Mouse (Mus musculus) CH12.LX (cell line): ENCODE measurements at regions not wholly inside any gene's neighbourhood (a gene's known extent, or its start where the extent isn't known, plus 50 kb on each side); places are given as distances from the start of the nearest gene placed in this dataset.

Experiments
- DNase-seq: peaks from one replicate; pipeline ENCODE4 v3.0.0-alpha.2; 2013; ENCODE audit errors: extremely low read depth
- H3K27ac ChIP-seq: 2 replicates; pipeline ENCODE4 v1.5.1; 2012; ENCODE audit warnings: low read depth, mild to moderate bottlenecking, control low read depth, moderate library complexity; ENCODE audit not compliant: insufficient read depth
- H3K27me3 ChIP-seq: replicated peaks from 2 replicates; pipeline ENCODE3; 2012; ENCODE audit warnings: inconsistent platforms
- H3K36me3 ChIP-seq, 2 experiments: replicated peaks in 1 of 2; 2 replicates each; pipeline versions ENCODE3 to v1.6.1; 2012; ENCODE audit warnings: inconsistent platforms in 1 of 2, low read length in 1 of 2, mild to moderate bottlenecking in 1 of 2, mixed read lengths in 1 of 2, moderate library complexity in 1 of 2; ENCODE audit not compliant: control insufficient read depth in 1 of 2, insufficient read depth in 1 of 2
- H3K4me1 ChIP-seq, 2 experiments: 2 replicates each; pipeline ENCODE4 v1.6.1; 2012; ENCODE audit warnings: inconsistent platforms in 1 of 2, moderate library complexity in 1 of 2; ENCODE audit not compliant: insufficient read depth in 2 of 2, control insufficient read depth in 1 of 2
- H3K4me2 ChIP-seq: 2 replicates; pipeline ENCODE4 v1.6.1; 2012; ENCODE audit warnings: low read depth, mild to moderate bottlenecking, control low read depth; ENCODE audit not compliant: poor library complexity, insufficient read depth, severe bottlenecking
- H3K4me3 ChIP-seq, 3 experiments: fragments of 150-350 bp in 1 of 3; sonication (generic) in 1 of 3; replicated peaks in 1 of 3; 2 replicates each; pipeline versions ENCODE3 to v1.5.1; 2011 to 2012; ENCODE audit warnings: low read depth in 2 of 3, low read length in 2 of 3, mild to moderate bottlenecking in 2 of 3, moderate library complexity in 2 of 3, control low read depth in 1 of 3, improper control_type of control experiment in 1 of 3, inconsistent platforms in 1 of 3, mixed read lengths in 1 of 3; ENCODE audit not compliant: poor library complexity in 1 of 3
- H3K79me2 ChIP-seq: replicated peaks from 2 replicates; pipeline ENCODE4 v1.6.1; 2012; ENCODE audit warnings: mild to moderate bottlenecking, moderate library complexity; ENCODE audit not compliant: control insufficient read depth, poor library complexity, insufficient read depth, severe bottlenecking; ENCODE audit errors: extremely low read depth
- H3K9ac ChIP-seq: 2 replicates; pipeline ENCODE4 v1.6.1; 2012; ENCODE audit warnings: low read depth, mild to moderate bottlenecking, control low read depth, moderate library complexity; ENCODE audit not compliant: insufficient read depth
- H3K9me3 ChIP-seq: replicated peaks from 2 replicates; pipeline ENCODE3; 2012; ENCODE audit warnings: low read length, inconsistent platforms, mixed read lengths
- CHD1 ChIP-seq: IDR thresholded peaks from 2 replicates; pipeline ENCODE4 v1.6.1; 2012; ENCODE audit warnings: low read depth, low read length, improper control_type of control experiment, inconsistent platforms
- CHD2 ChIP-seq: IDR thresholded peaks from 2 replicates; pipeline ENCODE4 v1.6.1; 2011; ENCODE audit warnings: low read length, improper control_type of control experiment
- CTCF ChIP-seq, 2 experiments: IDR thresholded peaks in 1 of 2; conservative IDR thresholded peaks in 1 of 2; 2 replicates each; pipeline ENCODE4 v1.5.1; 2011 to 2012; ENCODE audit warnings: low read depth in 2 of 2, low read length in 2 of 2, improper control_type of control experiment in 1 of 2, inconsistent platforms in 1 of 2, mild to moderate bottlenecking in 1 of 2, moderate library complexity in 1 of 2
- ELF1 ChIP-seq: IDR thresholded peaks from 2 replicates; pipeline ENCODE4 v1.6.1; 2014; ENCODE audit warnings: low read depth, mild to moderate bottlenecking, inconsistent platforms, low read length, improper control_type of control experiment
- EP300 ChIP-seq: IDR thresholded peaks from 2 replicates; pipeline ENCODE4 v1.6.1; 2011; ENCODE audit warnings: low read length, improper control_type of control experiment
- GABPA ChIP-seq: IDR thresholded peaks from 2 replicates; pipeline ENCODE4 v1.6.1; 2012; ENCODE audit warnings: low read depth, low read length, improper control_type of control experiment, inconsistent platforms; ENCODE audit not compliant: insufficient replicate concordance
- HCFC1 ChIP-seq: IDR thresholded peaks from 2 replicates; pipeline ENCODE4 v1.6.1; 2012; ENCODE audit warnings: low read depth, mild to moderate bottlenecking, inconsistent platforms, low read length, improper control_type of control experiment
- IRF4 ChIP-seq: IDR thresholded peaks from 2 replicates; pipeline ENCODE4 v1.6.1; 2014; ENCODE audit warnings: low read depth, mild to moderate bottlenecking, inconsistent platforms, low read length, improper control_type of control experiment
- JUN ChIP-seq: IDR thresholded peaks from 2 replicates; pipeline ENCODE4 v1.6.1; 2011; ENCODE audit warnings: low read depth, mild to moderate bottlenecking, low read length, improper control_type of control experiment, moderate library complexity; ENCODE audit not compliant: insufficient read depth
- JUND ChIP-seq: conservative IDR thresholded peaks from 2 replicates; pipeline ENCODE4 v1.6.1; 2011; ENCODE audit warnings: low read depth, low read length, improper control_type of control experiment
- KAT2A ChIP-seq: IDR thresholded peaks from 2 replicates; pipeline ENCODE4 v1.6.1; 2012; ENCODE audit warnings: low read length, improper control_type of control experiment, inconsistent platforms; ENCODE audit not compliant: insufficient replicate concordance
- MAFK ChIP-seq: IDR thresholded peaks from 2 replicates; pipeline ENCODE4 v1.6.1; 2011; ENCODE audit warnings: low read length, improper control_type of control experiment; ENCODE audit not compliant: insufficient replicate concordance
- MAZ ChIP-seq: IDR thresholded peaks from 2 replicates; pipeline ENCODE4 v1.6.1; 2012; ENCODE audit warnings: low read depth, mild to moderate bottlenecking, inconsistent platforms, low read length, improper control_type of control experiment, moderate library complexity
- MEF2A ChIP-seq: IDR thresholded peaks from 2 replicates; pipeline ENCODE4 v1.6.1; 2014; ENCODE audit warnings: low read depth, mild to moderate bottlenecking, inconsistent platforms, low read length, improper control_type of control experiment, borderline replicate concordance
- MXI1 ChIP-seq: IDR thresholded peaks from 2 replicates; pipeline ENCODE4 v1.6.1; 2011; ENCODE audit warnings: mild to moderate bottlenecking, low read depth, low read length, improper control_type of control experiment
- MYC ChIP-seq: IDR thresholded peaks from 2 replicates; pipeline ENCODE4 v1.6.1; 2011; ENCODE audit warnings: low read depth, mild to moderate bottlenecking, improper control_type of control experiment, low read length
- PAX5 ChIP-seq: IDR thresholded peaks from 2 replicates; pipeline ENCODE4 v1.6.1; 2012; ENCODE audit warnings: low read length, inconsistent platforms, mixed read lengths
- POLR2AphosphoS2 ChIP-seq: IDR thresholded peaks from 2 replicates; pipeline ENCODE4 v1.6.1; 2011; ENCODE audit warnings: low read depth, low read length, improper control_type of control experiment
- SIN3A ChIP-seq: IDR thresholded peaks from 2 replicates; pipeline ENCODE4 v1.6.1; 2012; ENCODE audit warnings: low read length, improper control_type of control experiment, inconsistent platforms
- SMC3 ChIP-seq: IDR thresholded peaks from 2 replicates; pipeline ENCODE4 v1.6.1; 2011; ENCODE audit warnings: low read depth, low read length, improper control_type of control experiment
- UBTF ChIP-seq: IDR thresholded peaks from 2 replicates; pipeline ENCODE4 v1.6.1; 2012; ENCODE audit warnings: low read depth, mild to moderate bottlenecking, inconsistent platforms, low read length, improper control_type of control experiment, moderate library complexity
- USF1 ChIP-seq: IDR thresholded peaks from 2 replicates; pipeline ENCODE4 v1.6.1; 2014; ENCODE audit warnings: low read depth, mild to moderate bottlenecking, inconsistent platforms, low read length, improper control_type of control experiment
- ZNF384 ChIP-seq: IDR thresholded peaks from 2 replicates; pipeline ENCODE4 v1.6.1; 2012; ENCODE audit warnings: low read depth, low read length, improper control_type of control experiment, inconsistent platforms
- dilution Hi-C: fragments of 300-500 bp; cut with MboI; formaldehyde crosslinking; loops from 2 replicates; pipeline ENCODE4 v1.14.3; 2020; ENCODE audit warnings: low sequenced_read_pairs; ENCODE audit not compliant: extremely low pct_unique_long_range_greater_than_20kb, extremely low pct_ligation_motif_present
- in situ Hi-C: fragments of 300-500 bp; cut with MboI; formaldehyde crosslinking; loops from 3 replicates; pipeline ENCODE4 v1.14.3; 2019; ENCODE audit warnings: low sequenced_read_pairs, low pct_ligation_motif_present, low pct_unique_long_range_greater_than_20kb, mixed read lengths

- dilution Hi-C loops (no loop called here), in situ Hi-C loops (no loop called here)
- peaks cover 0 to 36% of the 10 kb centered on the region in 2 experiments; a peak in 2 of 4 replicates for H3K4me1 ChIP-seq
- no peak for DNase-seq
- TF ChIP-seq MAZ (no peak), SIN3A (no peak), POLR2AphosphoS2 (no peak), IRF4 (no peak), HCFC1 (no peak), MAFK (no peak), CHD2 (no peak), CTCF (conservative IDR thresholded peaks at IDR 0.05 in 1 of 2, IDR thresholded peaks at IDR 0.05 in 1 of 2; ENCODE audit: low read depth in 2 of 2, low read length in 2 of 2) (no peak), PAX5 (no peak), SMC3 (no peak), EP300 (no peak), CHD1 (no peak), UBTF (no peak), ZNF384 (no peak), GABPA (no peak), ELF1 (no peak)
- H3K27me3 ChIP-seq, result peaks cover 2% of the 10 kb centered on the region
- no peak overlapping the region for H3K4me2 ChIP-seq
- H3K79me2 ChIP-seq, result no peaks in the 10 kb centered on the region
- no peaks in the 10 kb centered on the region for H3K36me3 ChIP-seq
- no peak overlapping the region for H3K9ac ChIP-seq
- no peak overlapping the region for H3K27ac ChIP-seq
- peaks cover 4% of the 10 kb centered on the region for H3K9me3 ChIP-seq
- no peak overlapping the region for H3K4me3 ChIP-seq
Observed at GRCm38 (mm10) chr1:183937166-183937565, 75.9 kb upstream of the Dusp10 start.

GRCm38 (mm10) chr1:183938361-183938760 is 74.7 kb upstream of the Dusp10 start:
- dilution Hi-C loops, result no loop called here
- DNase-seq, result no peak

More at GRCm38 (mm10) chr1:183938361-183938760, 74.7 kb upstream of the Dusp10 start:
- Histone ChIP-seq H3K9ac (no peak overlapping the region), H3K4me2 (no peak overlapping the region), H3K9me3 (peaks cover 4% of the 10 kb centered on the region), H3K79me2 (no peaks in the 10 kb centered on the region), H3K36me3 (no peaks in the 10 kb centered on the region), H3K27me3 (peaks cover 2% of the 10 kb centered on the region), H3K4me1 (peaks cover 0 to 25% of the 10 kb centered on the region in 2 experiments; a peak in 2 of 4 replicates), H3K27ac (no peak overlapping the region), H3K4me3 (no peak overlapping the region)
- in situ Hi-C loops, result no loop called here
- TF ChIP-seq GABPA, result no peak
- no peak for TF ChIP-seq MXI1
- TF ChIP-seq MYC, result no peak
- TF ChIP-seq MEF2A, result no peak
- no peak for TF ChIP-seq JUND
- no peak for TF ChIP-seq USF1
- no peak for TF ChIP-seq IRF4
- no peak for TF ChIP-seq SMC3
- no peak for TF ChIP-seq JUN
- no peak for TF ChIP-seq HCFC1
- TF ChIP-seq KAT2A, result no peak
- TF ChIP-seq EP300, result no peak
- no peak for TF ChIP-seq MAZ
